Mouse (Mus musculus): ENCODE measurements around the gene Nsun4. TPM values are rescaled to one million over a fixed set of nuclear protein-coding genes. Genes with fewer than 3 reads are reported as not detected.

The Nsun4 gene
- polyA plus RNA-seq, 1 experiment: 19.1 TPM

DNA sequence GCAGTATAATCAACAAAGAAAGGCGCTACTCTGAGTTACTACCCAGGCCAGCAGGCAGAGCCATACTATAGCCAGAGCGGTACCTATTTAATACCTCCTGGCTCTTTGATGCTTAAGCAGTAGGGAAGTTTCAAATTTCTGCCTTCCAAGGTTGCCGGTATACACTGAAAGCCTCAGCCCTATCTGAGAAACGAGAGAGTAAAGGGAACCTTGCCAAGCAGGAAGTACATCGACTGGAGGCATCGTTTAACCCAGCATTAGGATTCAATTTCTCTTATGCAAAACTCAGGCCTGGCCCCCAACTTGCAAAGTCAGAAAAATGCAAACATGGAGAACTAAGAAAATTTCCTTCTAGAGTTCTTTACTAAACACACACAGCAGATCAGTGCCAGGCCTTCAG lies 16.4 kb upstream of the Nsun4 start:
- no peak overlapping the region for H3K4me3 ChIP-seq (ENCODE audit: control insufficient read depth, insufficient read depth, low read length)
- H3K36me3 ChIP-seq (ENCODE audit: control insufficient read depth, insufficient read depth, low read length): peaks cover 49% of the 10 kb centered on the region
- TF ChIP-seq CTCF (IDR thresholded peaks at IDR 0.05; ENCODE audit: borderline replicate concordance, control insufficient read depth, extremely low read depth, insufficient read depth, low read length, poor library complexity): no peak
- TF ChIP-seq POLR2A (IDR thresholded peaks at IDR 0.05; ENCODE audit: control insufficient read depth, extremely low read depth, insufficient read depth, low read length, poor library complexity): no peak
- H3K27me3 ChIP-seq (ENCODE audit: control insufficient read depth, insufficient read depth, low read length): no peaks in the 10 kb centered on the region
- WGBS: 69% methylated on average over 6 of the region's 6 CpGs
- peaks cover 4% of the 10 kb centered on the region; the same call in 1 of the 2 replicates for H3K4me1 ChIP-seq (replicated peaks; ENCODE audit: control insufficient read depth, insufficient read depth, low read length)
- H3K27ac ChIP-seq (ENCODE audit: control insufficient read depth, insufficient read depth, low read length): no peak overlapping the region
- no peak for DNase-seq

DNA sequence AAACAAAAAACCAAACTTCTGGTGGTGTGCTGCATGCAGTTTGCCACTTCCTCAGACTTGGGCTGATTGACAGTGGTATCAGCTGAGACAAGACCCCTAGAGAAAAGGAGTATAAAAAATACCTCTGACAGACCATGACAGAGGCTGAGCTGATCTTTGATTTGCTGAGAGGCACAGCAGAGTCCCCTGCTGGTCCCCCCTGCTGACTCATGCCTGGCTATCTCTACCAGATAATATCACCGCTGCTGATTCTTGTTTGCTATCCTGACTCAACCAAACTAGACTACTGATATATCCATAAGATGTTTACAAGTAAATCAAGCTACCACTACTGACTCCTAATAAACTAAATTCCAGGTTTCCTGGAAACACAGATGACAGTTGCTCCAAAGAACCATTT lies 10.2 kb upstream of the Nsun4 start:
- Histone ChIP-seq H3K27me3 (ENCODE audit: control insufficient read depth, insufficient read depth, low read length) (no peaks in the 10 kb centered on the region), H3K4me3 (ENCODE audit: control insufficient read depth, insufficient read depth, low read length) (no peak overlapping the region), H3K4me1 (replicated peaks; ENCODE audit: control insufficient read depth, insufficient read depth, low read length) (no peaks in the 10 kb centered on the region), H3K27ac (ENCODE audit: control insufficient read depth, insufficient read depth, low read length) (no peak overlapping the region), H3K36me3 (ENCODE audit: control insufficient read depth, insufficient read depth, low read length) (peaks cover 35% of the 10 kb centered on the region)
- 85% methylated on average over 1 of the region's 1 CpGs for WGBS
- TF ChIP-seq CTCF (IDR thresholded peaks at IDR 0.05; ENCODE audit: borderline replicate concordance, control insufficient read depth, extremely low read depth, insufficient read depth, low read length, poor library complexity) (no peak), POLR2A (IDR thresholded peaks at IDR 0.05; ENCODE audit: control insufficient read depth, extremely low read depth, insufficient read depth, low read length, poor library complexity) (no peak)
- DNase-seq: no peak

DNA sequence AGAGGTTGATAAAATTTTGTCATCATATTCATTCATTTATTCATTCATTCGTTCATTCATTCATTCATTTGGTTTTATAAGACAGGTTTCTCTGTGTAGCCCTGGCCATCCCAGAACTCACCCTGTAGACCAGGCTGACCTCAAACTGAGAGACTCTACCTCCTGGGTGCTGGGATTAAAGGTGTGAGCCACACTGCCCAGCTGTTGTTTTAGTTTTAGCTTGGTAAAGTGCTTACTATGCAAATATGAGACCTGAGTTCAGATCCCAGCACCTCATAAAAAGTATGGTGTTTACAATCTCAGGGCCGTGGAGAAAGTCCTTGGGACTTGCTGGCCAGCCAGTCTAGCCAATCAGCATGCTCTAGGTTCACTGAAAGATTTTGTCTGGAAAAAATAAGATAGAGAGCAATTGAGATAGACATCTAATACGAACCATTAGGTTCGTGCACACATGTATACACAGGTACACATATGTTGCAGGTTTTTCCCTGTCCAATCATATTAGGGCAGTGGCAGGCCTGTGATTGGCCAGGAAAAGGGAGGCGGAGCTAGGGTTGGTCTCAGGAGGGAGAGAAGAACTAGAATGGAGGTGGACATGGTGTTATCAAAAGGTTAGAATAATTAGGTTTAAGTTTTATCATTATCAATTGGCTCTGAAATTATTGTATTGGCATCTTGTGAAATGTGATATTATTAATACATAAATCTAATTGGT lies 5.5 kb upstream of the Nsun4 start:
- 87% methylated on average over 5 of the region's 5 CpGs for WGBS
- no peak for TF ChIP-seq CTCF (IDR thresholded peaks at IDR 0.05; ENCODE audit: borderline replicate concordance, control insufficient read depth, extremely low read depth, insufficient read depth, low read length, poor library complexity)
- TF ChIP-seq POLR2A (IDR thresholded peaks at IDR 0.05; ENCODE audit: control insufficient read depth, extremely low read depth, insufficient read depth, low read length, poor library complexity): no peak
- no peak overlapping the region for H3K4me3 ChIP-seq (ENCODE audit: control insufficient read depth, insufficient read depth, low read length)
- no peaks in the 10 kb centered on the region for H3K4me1 ChIP-seq (replicated peaks; ENCODE audit: control insufficient read depth, insufficient read depth, low read length)
- H3K27me3 ChIP-seq (ENCODE audit: control insufficient read depth, insufficient read depth, low read length): no peaks in the 10 kb centered on the region
- no peak overlapping the region for H3K27ac ChIP-seq (ENCODE audit: control insufficient read depth, insufficient read depth, low read length)
- no peak for DNase-seq
- no peaks in the 10 kb centered on the region for H3K36me3 ChIP-seq (ENCODE audit: control insufficient read depth, insufficient read depth, low read length)

DNA sequence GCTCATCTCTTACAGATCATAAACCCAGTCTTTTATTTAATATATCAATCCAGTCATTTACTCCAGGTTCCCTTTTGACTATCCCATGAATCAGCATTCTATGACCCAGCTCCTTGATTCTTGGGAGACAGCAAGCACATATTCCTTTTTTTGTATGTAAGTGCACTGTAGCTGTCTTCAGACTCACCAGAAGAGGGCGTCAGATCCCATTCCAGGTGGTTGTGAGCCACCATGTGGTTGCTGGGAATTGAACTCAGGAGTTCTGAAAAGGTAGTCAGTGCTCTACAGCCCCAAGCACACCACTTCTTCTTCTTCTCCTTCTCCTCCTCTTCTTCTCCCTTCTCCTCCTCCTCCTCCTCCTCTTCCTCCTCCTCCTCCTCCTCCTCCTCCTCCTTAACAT lies 3.9 kb upstream of the Nsun4 start:
- no peak overlapping the region for H3K27ac ChIP-seq (ENCODE audit: control insufficient read depth, insufficient read depth, low read length)
- no peak for DNase-seq
- H3K36me3 ChIP-seq (ENCODE audit: control insufficient read depth, insufficient read depth, low read length): no peaks in the 10 kb centered on the region

DNA sequence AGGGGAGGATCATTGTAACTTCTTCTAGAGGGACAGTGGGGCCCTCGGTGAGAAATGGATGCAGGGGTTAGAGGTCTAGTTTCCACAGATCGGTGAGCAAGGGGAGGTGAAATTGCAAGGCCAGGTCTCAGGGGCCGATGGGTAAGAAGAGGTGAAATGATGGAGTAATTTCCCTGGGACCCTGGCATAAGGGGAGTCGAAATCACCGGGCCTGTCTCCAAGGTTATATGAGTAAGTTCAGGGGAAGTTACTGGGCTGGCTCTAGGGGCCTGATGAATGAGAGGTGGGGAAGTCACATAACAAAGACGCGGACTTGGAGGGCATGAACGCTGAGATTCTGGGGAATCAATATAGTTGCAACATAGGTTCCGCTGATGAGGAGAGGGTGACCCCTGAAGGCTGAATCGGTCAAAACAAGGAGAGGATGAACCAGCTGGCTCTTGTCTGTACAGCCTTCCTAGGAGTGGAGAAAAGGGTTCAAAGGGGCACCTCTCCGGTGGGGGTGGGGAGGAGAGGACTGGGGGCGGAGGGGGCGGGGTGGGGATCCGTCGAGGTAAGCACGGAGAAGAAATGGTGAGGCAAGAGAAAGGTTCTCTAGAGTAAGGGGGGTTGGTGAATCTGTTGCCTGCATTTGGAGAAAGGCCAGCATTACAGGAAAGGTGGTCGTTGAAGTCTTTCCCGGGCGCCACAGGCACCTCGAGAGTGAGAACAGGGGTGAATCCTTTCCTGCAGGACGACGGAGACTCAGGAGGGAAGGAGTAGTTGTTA lies 966 bp downstream of the Nsun4 start:
- H3K27me3 ChIP-seq (ENCODE audit: control insufficient read depth, insufficient read depth, low read length): no peaks in the 10 kb centered on the region
- H3K4me1 ChIP-seq (replicated peaks; ENCODE audit: control insufficient read depth, insufficient read depth, low read length): peaks cover 11% of the 10 kb centered on the region
- H3K4me3 ChIP-seq (ENCODE audit: control insufficient read depth, insufficient read depth, low read length): peak overlapping the region; percentile 87
- WGBS: 13% methylated on average over 22 of the region's 22 CpGs
- TF ChIP-seq POLR2A (IDR thresholded peaks at IDR 0.05; ENCODE audit: control insufficient read depth, extremely low read depth, insufficient read depth, low read length, poor library complexity): no peak
- TF ChIP-seq CTCF (IDR thresholded peaks at IDR 0.05; ENCODE audit: borderline replicate concordance, control insufficient read depth, extremely low read depth, insufficient read depth, low read length, poor library complexity): no peak
- H3K27ac ChIP-seq (ENCODE audit: control insufficient read depth, insufficient read depth, low read length): peak overlapping the region; percentile 96
- DNase-seq: peak; percentile 73
- peaks cover 3% of the 10 kb centered on the region for H3K36me3 ChIP-seq (ENCODE audit: control insufficient read depth, insufficient read depth, low read length)

More for the DNA sequence above, 3.9 kb upstream of the Nsun4 start:
- TF ChIP-seq CTCF (IDR thresholded peaks at IDR 0.05; ENCODE audit: borderline replicate concordance, control insufficient read depth, extremely low read depth, insufficient read depth, low read length, poor library complexity) (no peak), POLR2A (IDR thresholded peaks at IDR 0.05; ENCODE audit: control insufficient read depth, extremely low read depth, insufficient read depth, low read length, poor library complexity) (no peak)
- 31% methylated on average over 1 of the region's 1 CpGs for whole genome bisulfite sequencing
- Histone ChIP-seq H3K4me1 (replicated peaks; ENCODE audit: control insufficient read depth, insufficient read depth, low read length) (peaks cover 4% of the 10 kb centered on the region), H3K4me3 (ENCODE audit: control insufficient read depth, insufficient read depth, low read length) (no peak overlapping the region), H3K27me3 (ENCODE audit: control insufficient read depth, insufficient read depth, low read length) (no peaks in the 10 kb centered on the region)

DNA sequence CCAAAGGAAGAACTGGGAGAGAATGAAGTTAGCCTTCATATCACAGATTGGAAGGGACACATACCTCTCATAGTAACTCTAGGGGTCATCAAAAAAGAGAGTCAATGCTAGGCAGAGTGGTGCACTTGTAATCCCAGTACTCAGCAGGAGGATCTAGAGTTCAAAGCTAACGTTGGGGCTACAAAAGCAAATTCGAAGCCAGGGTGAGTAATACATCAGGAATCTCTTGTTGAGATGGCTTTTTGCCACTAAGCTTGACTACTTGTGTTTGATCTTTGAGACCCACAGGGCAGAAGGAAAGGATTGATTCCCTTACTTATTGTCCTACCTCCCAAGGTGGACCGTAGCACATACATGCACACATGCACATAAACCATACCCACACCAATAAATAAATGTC lies 4.5 kb downstream of the Nsun4 start:
- no peaks in the 10 kb centered on the region for H3K27me3 ChIP-seq (ENCODE audit: control insufficient read depth, insufficient read depth, low read length)
- TF ChIP-seq CTCF (IDR thresholded peaks at IDR 0.05; ENCODE audit: borderline replicate concordance, control insufficient read depth, extremely low read depth, insufficient read depth, low read length, poor library complexity) (no peak), POLR2A (IDR thresholded peaks at IDR 0.05; ENCODE audit: control insufficient read depth, extremely low read depth, insufficient read depth, low read length, poor library complexity) (no peak)
- H3K4me1 ChIP-seq (replicated peaks; ENCODE audit: control insufficient read depth, insufficient read depth, low read length): peaks cover 11% of the 10 kb centered on the region
- 93% methylated on average over 3 of the region's 3 CpGs for WGBS
- DNase-seq: no peak
- no peak overlapping the region for H3K27ac ChIP-seq (ENCODE audit: control insufficient read depth, insufficient read depth, low read length)
- no peak overlapping the region for H3K4me3 ChIP-seq (ENCODE audit: control insufficient read depth, insufficient read depth, low read length)
- H3K36me3 ChIP-seq (ENCODE audit: control insufficient read depth, insufficient read depth, low read length): peaks cover 10% of the 10 kb centered on the region
